In the genomic region with DNA sequence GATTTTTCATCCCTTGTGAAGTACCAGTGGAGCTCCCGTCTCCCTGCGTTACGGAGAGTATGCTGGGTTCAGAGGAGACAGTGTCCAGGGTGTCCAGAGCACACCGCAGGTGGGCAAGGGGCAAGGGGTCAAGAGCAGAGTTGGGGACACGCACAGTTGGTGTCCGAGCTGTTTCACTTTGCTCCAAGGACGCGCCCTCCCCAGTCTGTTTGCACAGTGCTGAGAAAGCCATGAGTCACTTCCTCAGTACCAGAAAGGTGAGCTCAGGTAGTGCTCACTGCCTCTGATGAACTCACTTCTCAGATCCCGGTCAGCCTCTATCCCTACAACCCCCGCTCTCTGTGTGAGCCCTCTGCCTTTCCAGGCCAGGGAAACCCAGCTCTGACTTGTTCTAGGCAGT, we compare ENCODE assay signal across 27 mouse cellular contexts. TPM values are rescaled to one million over a fixed set of nuclear protein-coding genes. Genes with fewer than 3 reads are reported as not detected.
A peak's percentile ranks its signal among the peaks of the same experiment; 100 is the strongest.
DNase-seq lines count a peak whose midpoint lies in the region; TF ChIP-seq lines count a peak whose summit lies in the region.
"Had no signal": no experiment of that assay in that cellular context is flagged by ENCODE, and none has a peak within 500 bp of the region (broad histone marks: within the 10 kb centered on the region; RNA-seq: fewer than 3 reads in every experiment).

No protein-coding gene starts in this region.

- 76% methylated on average over 10 of the region's 10 CpGs for WGBS in cerebellum, adult 2 months

- no peaks in the 10 kb centered on the region for H3K27me3 ChIP-seq in cerebellum, adult 2 months (ENCODE audit: control insufficient read depth, insufficient read depth, low read length)

- TF ChIP-seq CTCF in cerebellum, adult 2 months (IDR thresholded peaks at IDR 0.05; ENCODE audit: borderline replicate concordance, insufficient read depth, low read depth, low read length), result no peak

- peak; percentile 7 to 26 for DNase-seq in lung, adult 18-20 months
- no peak for DNase-seq in lung, postnatal 14 days
- peak; percentile 28 for DNase-seq in urinary bladder, postnatal 25 days (ENCODE audit: low spot score)
- DNase-seq in urinary bladder, postnatal 4 days (ENCODE audit: low spot score in 2 of 2), result no peak
- DNase-seq in lung, postnatal 36 days, result peak; percentile 35
- DNase-seq in yolk sac, embryonic 10.5 days (ENCODE audit: low spot score), result peak; percentile 59
- DNase-seq in layer of hippocampus, postnatal 36 days, result no peak
- DNase-seq in cerebellum, adult 2 months, result no peak
- DNase-seq: adrenal gland, adult 8-10 months; B cell, adult 2 months; cerebellum, adult 9-11 months; gastrocnemius, adult 2 months; kidney, postnatal 14 days; thymus, postnatal 25 days had no signal

- no peak overlapping the region for H3K4me3 ChIP-seq in cerebellum, adult 2 months (replicated peaks; ENCODE audit: insufficient read depth, low read depth, low read length)
- H3K4me3 ChIP-seq: forebrain, embryonic 12.5 days; gastrocnemius, adult 2 months; heart, embryonic 10.5 days; hindbrain, embryonic 10.5 days; layer of hippocampus, adult 2 months; left cerebral cortex, adult 2 months; liver, embryonic 12.5 days; midbrain, embryonic 12.5 days; neural tube, embryonic 15.5 days had no signal

- no peak overlapping the region for H3K27ac ChIP-seq in cerebellum, adult 2 months (ENCODE audit: insufficient read depth, low read length)
- H3K27ac ChIP-seq: forebrain, embryonic 12.5 days; gastrocnemius, adult 2 months; heart, embryonic 10.5 days; hindbrain, embryonic 10.5 days; layer of hippocampus, adult 2 months; left cerebral cortex, adult 2 months; liver, embryonic 12.5 days; midbrain, embryonic 12.5 days; neural tube, embryonic 15.5 days had no signal

- no peak for TF ChIP-seq POLR2A in cerebellum, adult 2 months (IDR thresholded peaks at IDR 0.05; ENCODE audit: borderline replicate concordance, insufficient read depth, low read length)

- H3K4me1 ChIP-seq in cerebellum, adult 2 months (ENCODE audit: control insufficient read depth, insufficient read depth, low read length), result no peaks in the 10 kb centered on the region
- H3K4me1 ChIP-seq: forebrain, embryonic 12.5 days; heart, embryonic 10.5 days; liver, embryonic 12.5 days; neural tube, embryonic 15.5 days had no signal

RNA-seq across cellular contexts. Expression of gene 4930535I16Rik, which starts 31.8 kb away (rescaled TPM):
- total RNA-seq in layer of hippocampus, postnatal 36 days (2021), result not detected
- polyA plus RNA-seq in cerebellum, adult 2 months (2012; rRNA removed), result not detected in 2 replicates
- total RNA-seq: adrenal gland, adult 8-10 months; gastrocnemius, adult 2 months; layer of hippocampus, adult 2 months; left cerebral cortex, adult 2 months had no signal
- polyA plus RNA-seq: cortical plate, adult 2 months; embryonic facial prominence, embryonic 11.5 days; forebrain, embryonic 12.5 days; gonadal fat pad, adult 2 months; heart, embryonic 10.5 days; hindbrain, embryonic 10.5 days; limb, embryonic 11.5 days; liver, embryonic 12.5 days; midbrain, embryonic 12.5 days; neural tube, embryonic 15.5 days; spleen, adult 2 months had no signal

RNA-seq across cellular contexts. Expression of gene Rragc, which starts 32.4 kb away (rescaled TPM):
- total RNA-seq in layer of hippocampus, postnatal 36 days (2021), result 10 to 100 TPM; 56.5 to 59.2 TPM
- 80.4 and 83.9 TPM in 2 replicates for polyA plus RNA-seq in cerebellum, adult 2 months (2012; rRNA removed)

RNA-seq across cellular contexts. Expression of gene Mycbp, which starts 45.0 kb away (rescaled TPM):
- total RNA-seq in layer of hippocampus, postnatal 36 days (2021), result 10 to 100 TPM; 11.4 to 12.7 TPM
- 14.9 and 23.3 TPM in 2 replicates for polyA plus RNA-seq in cerebellum, adult 2 months (2012; rRNA removed)

Comparison
In these comparisons a context has a peak if more than half of its experiments do, and no peak if none do; other contexts are left out.
1. DNase-seq: peak in lung, adult 18-20 months (2 of 2), urinary bladder, postnatal 25 days (single experiment), lung, postnatal 36 days (single experiment) and yolk sac, embryonic 10.5 days (single experiment); none in lung, postnatal 14 days (single experiment), urinary bladder, postnatal 4 days (0 of 2), layer of hippocampus, postnatal 36 days (0 of 2) and cerebellum, adult 2 months (0 of 2).